Mouse (Mus musculus) liver, embryonic 14.5 days (tissue): ENCODE data around the gene Exosc1. TPM values are rescaled to one million over a fixed set of nuclear protein-coding genes. Genes with fewer than 3 reads are reported as not detected.

ENCODE experiments used
- ATAC-seq: fragments of 200-750 bp; cut with Nextera tagmentation; 2 replicates; pipeline ENCODE4 v1.8.0; 2017; ENCODE audit warnings: moderate number of reproducible peaks, mild to moderate bottlenecking, moderate library complexity; ENCODE audit not compliant: insufficient read depth
- DNase-seq, 3 experiments: peaks; one replicate each; pipeline ENCODE4 v3.0.0-alpha.2; 2012 to 2013; ENCODE audit warnings: low read depth in 3 of 3, low spot score in 3 of 3
- H3K27ac ChIP-seq: fragments of 300-500 bp; sonication (generic); 2 replicates; pipeline ENCODE4 v1.5.1; 2014; ENCODE audit warnings: moderate library complexity, mild to moderate bottlenecking, control low read depth, inconsistent platforms
- H3K27me3 ChIP-seq: fragments of 300-500 bp; sonication (generic); 2 replicates; pipeline ENCODE4 v1.6.1; 2014; ENCODE audit warnings: mild to moderate bottlenecking, low read length, moderate library complexity; ENCODE audit not compliant: control insufficient read depth, insufficient read depth
- H3K36me3 ChIP-seq: fragments of 300-500 bp; sonication (generic); replicated peaks from 2 replicates; pipeline ENCODE4 v1.6.1; 2014; ENCODE audit warnings: low read depth; ENCODE audit not compliant: control insufficient read depth, insufficient read depth
- H3K4me1 ChIP-seq, 2 experiments: fragments of 200-500 bp in 1 of 2; fragments of 300-500 bp in 1 of 2; sonication (generic) in 1 of 2; replicated peaks; 2 replicates each; pipeline ENCODE4 v1.6.1; 2012 to 2014; ENCODE audit warnings: antibody characterized with exemption in 1 of 2, inconsistent platforms in 1 of 2, low read length in 1 of 2; ENCODE audit not compliant: control insufficient read depth in 2 of 2, insufficient read depth in 2 of 2
- H3K4me2 ChIP-seq: fragments of 300-500 bp; sonication (generic); 2 replicates; pipeline ENCODE4 v1.6.1; 2014; ENCODE audit warnings: low read depth, mild to moderate bottlenecking, control low read depth, moderate library complexity
- H3K4me3 ChIP-seq, 2 experiments: fragments of 200-500 bp in 1 of 2; fragments of 300-500 bp in 1 of 2; sonication (generic) in 1 of 2; 2 replicates each; pipeline ENCODE4 v1.5.1; 2012 to 2014; ENCODE audit warnings: low read depth in 2 of 2, low read length in 2 of 2, mild to moderate bottlenecking in 2 of 2, control low read depth in 1 of 2, inconsistent platforms in 1 of 2, moderate library complexity in 1 of 2; ENCODE audit not compliant: insufficient read depth in 1 of 2
- H3K9ac ChIP-seq: fragments of 300-500 bp; sonication (generic); replicated peaks from 2 replicates; pipeline ENCODE4 v1.6.1; 2014; ENCODE audit warnings: mild to moderate bottlenecking, control low read depth, moderate library complexity
- H3K9me3 ChIP-seq: fragments of 300-500 bp; sonication (generic); 2 replicates; pipeline ENCODE4 v1.6.1; 2016; ENCODE audit warnings: low read length, mixed read lengths; ENCODE audit not compliant: control insufficient read depth
- CTCF ChIP-seq: IDR thresholded peaks from 2 replicates; pipeline ENCODE4 v1.5.1; 2016; ENCODE audit warnings: antibody characterized with exemption, low read depth, control low read depth
- EP300 ChIP-seq: IDR thresholded peaks from 2 replicates; pipeline ENCODE4 v1.6.1; 2016; ENCODE audit warnings: antibody characterized with exemption, low read depth
- WGBS: fragments of 180-500 bp; shearing (Covaris S2); extraction: QIAGEN DNeasy Blood & Tissue Kit; methylation state at CpG from one replicate; pipeline ENCODE4 v1.1.7; 2014; ENCODE audit not compliant: insufficient replicate concordance; 5-methylcytosine and 5-hydroxymethylcytosine counted together
- polyA plus RNA-seq, 2 experiments: library from polyadenylated mRNA; depleted of rRNA in 1 of 2; stranded (reverse) in 1 of 2; unstranded in 1 of 2; fragments of >200 nt; fragmentation: Nextera tagmentation in 1 of 2; extraction: Ambion mirVana in 1 of 2; gene quantifications; 2 replicates each; pipeline versions ENCODE4 v1.2.1 to v1.2.3; 2012 to 2014

Exosc1 gene
- polyA plus RNA-seq, 2 experiments, result 20.4 to 38.8 TPM

GRCm38 (mm10) chr19:41980819-41981594 lies 47.8 kb upstream of the Exosc1 start, which contains the start of gene Mms19:
TSS of gene Mms19 (minus strand) at chr19:41981157.
- H3K36me3 ChIP-seq, result no peaks in the 10 kb centered on the region; the same call in 1 of the 2 replicates
- TF ChIP-seq CTCF, result peak; percentile 40
- TF ChIP-seq EP300, result no peak
- no peaks in the 10 kb centered on the region for H3K9me3 ChIP-seq
- H3K4me1 ChIP-seq, result 0 out of 4 replicates have a peak, but pooled peaks cover 0 to 2% of the 10 kb centered on the region in 2 experiments
- peak within 1 kb of the TSS; percentile 84 to 97 for H3K4me3 ChIP-seq
- under 1% methylated on average over 62 of the region's 68 CpGs for WGBS
- ATAC-seq (peak; percentile 92), DNase-seq (peak; percentile 97 to 99 (median 97))
- peaks cover 25% of the 10 kb centered on the region for H3K27me3 ChIP-seq
- peak within 1 kb of the TSS; percentile 89 for H3K27ac ChIP-seq
- H3K9ac ChIP-seq, result peak within 1 kb of the TSS; percentile 81
- peak within 1 kb of the TSS; percentile 78 for H3K4me2 ChIP-seq

DNA sequence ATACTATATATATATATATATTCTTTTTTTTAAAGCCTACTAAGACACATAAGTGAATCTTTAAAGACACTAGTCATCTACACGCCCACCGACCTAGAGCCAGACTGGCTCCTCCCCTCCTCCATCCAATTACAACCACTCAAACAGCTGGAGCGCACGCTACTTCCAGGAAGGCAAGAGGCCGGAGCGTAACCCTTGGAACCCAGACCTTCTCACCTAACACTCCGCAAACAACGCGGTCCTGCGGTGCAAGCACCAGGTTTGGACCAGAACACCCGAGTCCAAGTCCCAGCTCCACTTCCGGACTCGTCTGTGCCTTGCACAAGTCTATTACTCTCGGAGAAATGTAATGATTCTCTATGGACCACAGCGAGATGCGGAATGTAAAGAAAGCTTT lies 47.2 kb upstream of the Exosc1 start:
- Histone ChIP-seq H3K9ac (peak overlapping the region; percentile 81), H3K4me1 (0 out of 4 replicates have a peak, but pooled peaks cover 0 to 2% of the 10 kb centered on the region in 2 experiments), H3K27me3 (peaks cover 25% of the 10 kb centered on the region), H3K9me3 (no peaks in the 10 kb centered on the region), H3K27ac (peak overlapping the region; percentile 89), H3K36me3 (no peaks in the 10 kb centered on the region; the same call in 1 of the 2 replicates), H3K4me2 (peak overlapping the region; percentile 78), H3K4me3 (peak overlapping the region; percentile 84 to 97)
- ATAC-seq (no peak), DNase-seq (peak; percentile 26 to 59 (median 31))
- WGBS, result under 1% methylated on average over 16 of the region's 16 CpGs
- no peak for TF ChIP-seq EP300
- TF ChIP-seq CTCF, result no peak

DNA sequence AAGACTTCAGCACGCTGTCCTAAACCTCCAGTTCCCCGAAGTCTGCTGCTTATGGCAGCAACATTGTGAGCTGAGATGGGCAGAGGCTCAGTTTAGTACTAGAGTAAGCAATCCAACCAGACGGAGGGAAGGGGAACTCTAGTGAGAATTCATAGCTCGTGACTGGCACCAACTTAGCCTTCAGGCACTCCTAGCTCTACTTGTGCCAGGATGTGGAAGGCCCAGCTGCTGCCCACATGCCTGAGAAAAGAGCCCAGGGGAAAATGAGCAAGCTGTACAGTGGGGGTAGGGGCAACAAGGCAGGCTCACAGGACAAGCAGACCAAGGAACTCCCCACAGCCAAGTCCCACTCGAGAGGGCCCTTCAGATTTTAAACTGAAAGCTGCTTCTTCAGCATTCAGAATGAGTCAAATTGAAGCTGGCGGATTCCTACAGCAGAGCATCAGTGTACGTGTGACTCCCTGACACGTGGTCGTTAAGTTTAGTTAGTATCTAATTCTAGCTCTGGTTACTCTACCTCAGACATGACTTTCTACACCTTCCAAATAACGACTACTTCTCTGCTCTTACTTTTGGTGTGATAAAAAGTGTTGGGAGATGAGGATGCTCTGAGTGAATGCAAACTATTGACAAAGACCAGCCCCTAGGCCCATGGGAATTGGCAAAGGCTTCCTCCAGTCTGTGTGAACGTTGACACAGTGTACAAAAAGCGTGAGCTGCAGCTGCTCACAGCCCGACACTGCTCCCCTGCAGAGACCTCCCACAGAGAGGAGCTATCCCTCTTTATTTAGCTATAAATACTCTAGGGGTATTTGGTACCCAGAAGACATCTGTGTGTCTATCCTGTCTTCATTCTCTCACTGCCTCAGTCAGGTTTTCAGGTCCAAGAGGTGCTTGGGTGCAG lies 40.9 kb upstream of the Exosc1 start:
- Histone ChIP-seq H3K27me3 (no peaks in the 10 kb centered on the region), H3K27ac (no peak overlapping the region), H3K4me2 (no peak overlapping the region), H3K4me3 (no peak overlapping the region), H3K9me3 (no peaks in the 10 kb centered on the region), H3K9ac (no peak overlapping the region), H3K36me3 (no peaks in the 10 kb centered on the region; the same call in none of the 2 replicates), H3K4me1 (no peaks in the 10 kb centered on the region)
- ATAC-seq (no peak), DNase-seq (no peak)
- no peak for TF ChIP-seq EP300
- TF ChIP-seq CTCF, result no peak
- 68% methylated on average over 13 of the region's 13 CpGs for WGBS

DNA sequence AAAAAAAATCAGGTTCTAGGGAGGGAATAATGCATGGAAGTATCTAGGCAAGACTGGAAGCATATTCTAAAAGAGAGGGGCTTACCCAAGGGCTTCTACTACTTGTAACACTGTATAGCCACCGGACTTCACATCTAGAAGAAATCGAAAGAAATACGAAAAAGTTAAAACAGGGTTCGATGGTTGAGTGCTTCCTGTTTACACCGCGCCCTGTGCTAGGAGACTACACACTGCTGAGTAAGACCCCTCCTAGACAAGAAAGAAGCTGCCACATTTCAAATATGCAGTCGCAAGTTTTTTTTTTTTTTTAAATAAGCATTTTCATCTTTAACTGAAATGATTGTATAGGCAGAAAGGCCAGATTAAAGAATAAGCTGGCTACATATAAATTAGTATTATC lies 36.4 kb upstream of the Exosc1 start:
- TF ChIP-seq EP300 (no peak), CTCF (no peak)
- Histone ChIP-seq H3K4me3 (no peak overlapping the region), H3K27ac (no peak overlapping the region), H3K27me3 (no peaks in the 10 kb centered on the region), H3K9me3 (no peaks in the 10 kb centered on the region), H3K9ac (no peak overlapping the region), H3K4me1 (no peaks in the 10 kb centered on the region), H3K36me3 (peaks cover 13% of the 10 kb centered on the region), H3K4me2 (no peak overlapping the region)
- no peak for DNase-seq
- 82% methylated on average over 7 of the region's 7 CpGs for WGBS
- ATAC-seq, result no peak

DNA sequence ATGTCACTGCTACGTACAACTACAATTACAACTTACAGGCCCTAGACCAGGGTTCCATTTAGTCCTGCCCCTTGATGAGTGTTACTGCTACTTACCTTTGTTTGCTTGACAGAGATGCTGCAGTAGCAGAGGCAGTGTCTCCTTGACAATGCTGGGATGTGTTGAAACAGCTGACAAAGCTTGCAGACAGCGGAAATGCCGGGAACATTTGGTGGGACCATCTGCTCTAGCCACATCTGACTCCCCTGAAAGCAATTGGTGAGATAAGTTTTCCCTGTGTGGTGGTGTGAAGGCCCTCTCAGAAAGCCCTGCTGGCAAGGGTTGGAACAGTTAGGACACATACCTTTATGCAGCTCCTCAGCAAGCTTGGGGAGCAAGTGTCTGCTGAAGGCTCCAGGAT lies 20.4 kb upstream of the Exosc1 start:
- no peak for DNase-seq
- H3K36me3 ChIP-seq, result peaks cover 46% of the 10 kb centered on the region
- no peak for TF ChIP-seq EP300
- TF ChIP-seq CTCF, result no peak
- H3K4me2 ChIP-seq, result no peak overlapping the region
- ATAC-seq, result no peak
- H3K4me3 ChIP-seq, result no peak overlapping the region
- WGBS, result 88% methylated on average over 3 of the region's 3 CpGs
- H3K27ac ChIP-seq, result no peak overlapping the region
- no peaks in the 10 kb centered on the region for H3K4me1 ChIP-seq
- H3K9me3 ChIP-seq, result no peaks in the 10 kb centered on the region
- H3K9ac ChIP-seq, result no peak overlapping the region
- H3K27me3 ChIP-seq, result no peaks in the 10 kb centered on the region
